Mouse (Mus musculus) layer of hippocampus, postnatal 14 days (tissue): ENCODE data around the gene Clptm1. TPM values are rescaled to one million over a fixed set of nuclear protein-coding genes. Genes with fewer than 3 reads are reported as not detected.

Experiments
- DNase-seq, 2 experiments: peaks; one replicate each; pipeline ENCODE4 v3.0.0; 2021 to 2022; ENCODE audit warnings: low spot score in 2 of 2, mixed read lengths in 1 of 2
- long read RNA-seq, 2 experiments: library from polyadenylated mRNA; stranded (forward); transcript quantifications; one replicate each; pipeline ENCODE4 v2.0.0; 2021
- total RNA-seq, 2 experiments: library from RNA; stranded (reverse); gene quantifications; 2 replicates each; pipeline ENCODE4 v1.2.3; 2021

Clptm1 gene
- total RNA-seq, result 100 to 1,000 TPM; 151 to 160 TPM
- long read RNA-seq, experiment 1, full-length matches to known transcripts, result 290 of 343 reads
- long read RNA-seq, experiment 1, partial matches to known transcripts, result 34 of 343 reads
- long read RNA-seq, experiment 1, other reads (novel, unspliced or antisense), result 19 of 343 reads
- long read RNA-seq, experiment 2, full-length matches to known transcripts, result 348 of 423 reads
- long read RNA-seq, experiment 2, partial matches to known transcripts, result 51 of 423 reads
- long read RNA-seq, experiment 2, other reads (novel, unspliced or antisense), result 24 of 423 reads

- peak; percentile 98 to 99 for DNase-seq
Observed at GRCm38 (mm10) chr7:19664955-19665841, at the start of gene Clptm1. Gene Clptm1, minus strand, starts transcription at chr7:19665033.

GRCm38 (mm10) chr7:19713598-19713997, 48.8 kb upstream of the Clptm1 start:
- no peak for DNase-seq

GRCm38 (mm10) chr7:19713196-19713595, 48.4 kb upstream of the Clptm1 start:
- DNase-seq, result no peak

GRCm38 (mm10) chr7:19712414-19712813, 47.6 kb upstream of the Clptm1 start:
- no peak for DNase-seq

DNA sequence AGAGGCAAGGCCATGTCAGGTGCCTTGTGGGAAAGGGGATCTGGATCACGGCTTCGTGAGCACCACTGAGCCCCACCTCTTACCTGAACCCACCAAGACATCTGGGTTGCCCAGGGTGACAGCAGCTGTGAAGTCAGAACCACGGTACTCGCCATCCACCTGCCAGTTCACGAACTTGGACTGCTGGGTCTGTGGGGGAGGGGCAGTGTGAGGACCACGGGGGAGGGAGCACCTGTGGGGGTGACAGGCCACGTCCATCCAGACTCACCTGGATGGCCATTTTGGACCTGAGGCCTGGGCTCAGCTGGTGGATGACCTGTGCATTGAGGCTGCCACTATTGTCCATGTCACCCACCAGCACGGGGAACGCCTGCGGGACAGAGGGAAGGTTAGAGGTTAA, 45.8 kb upstream of the Clptm1 start:
- no peak for DNase-seq

- no peak for DNase-seq
Observed at GRCm38 (mm10) chr7:19705271-19705670, 40.4 kb upstream of the Clptm1 start.

GRCm38 (mm10) chr7:19704475-19704874, 39.6 kb upstream of the Clptm1 start:
- no peak for DNase-seq

GRCm38 (mm10) chr7:19702859-19703555, 38.2 kb upstream of the Clptm1 start:
- no peak for DNase-seq

DNA sequence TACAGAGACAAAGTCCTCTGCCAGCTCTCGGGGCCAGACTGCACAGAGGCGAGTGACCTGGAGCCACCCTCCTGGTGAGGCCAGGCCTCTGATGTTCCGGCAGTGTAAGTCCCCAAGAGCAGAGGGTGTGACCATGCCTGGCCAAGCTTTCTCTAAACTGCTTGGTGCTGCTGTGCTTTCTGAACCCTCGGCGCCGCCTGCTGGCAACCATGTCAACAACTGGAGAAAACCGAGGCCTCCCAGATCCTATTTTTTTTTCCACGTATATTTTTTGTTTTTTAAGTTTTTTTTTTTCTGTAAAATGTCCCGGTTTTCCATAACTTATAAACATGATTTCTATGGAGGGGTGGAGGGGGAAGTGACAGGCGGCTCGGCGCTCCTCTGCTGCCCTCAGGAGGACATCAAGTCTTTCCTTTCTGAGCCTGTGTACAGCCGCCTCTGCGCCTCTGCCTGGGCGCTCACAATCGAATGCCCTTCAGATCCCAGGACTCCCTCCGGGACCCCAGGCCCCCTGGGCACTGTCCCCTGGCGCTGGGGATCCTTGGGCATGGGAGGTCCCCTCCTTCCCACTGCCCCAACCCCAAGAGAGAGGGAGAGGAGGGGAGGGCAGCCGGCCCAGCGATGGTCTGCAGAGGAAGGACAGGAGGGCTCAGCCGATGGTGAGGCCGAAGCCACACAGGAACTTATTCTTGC, 36.4 kb upstream of the Clptm1 start:
- peak; percentile 67 to 73 for DNase-seq

DNA sequence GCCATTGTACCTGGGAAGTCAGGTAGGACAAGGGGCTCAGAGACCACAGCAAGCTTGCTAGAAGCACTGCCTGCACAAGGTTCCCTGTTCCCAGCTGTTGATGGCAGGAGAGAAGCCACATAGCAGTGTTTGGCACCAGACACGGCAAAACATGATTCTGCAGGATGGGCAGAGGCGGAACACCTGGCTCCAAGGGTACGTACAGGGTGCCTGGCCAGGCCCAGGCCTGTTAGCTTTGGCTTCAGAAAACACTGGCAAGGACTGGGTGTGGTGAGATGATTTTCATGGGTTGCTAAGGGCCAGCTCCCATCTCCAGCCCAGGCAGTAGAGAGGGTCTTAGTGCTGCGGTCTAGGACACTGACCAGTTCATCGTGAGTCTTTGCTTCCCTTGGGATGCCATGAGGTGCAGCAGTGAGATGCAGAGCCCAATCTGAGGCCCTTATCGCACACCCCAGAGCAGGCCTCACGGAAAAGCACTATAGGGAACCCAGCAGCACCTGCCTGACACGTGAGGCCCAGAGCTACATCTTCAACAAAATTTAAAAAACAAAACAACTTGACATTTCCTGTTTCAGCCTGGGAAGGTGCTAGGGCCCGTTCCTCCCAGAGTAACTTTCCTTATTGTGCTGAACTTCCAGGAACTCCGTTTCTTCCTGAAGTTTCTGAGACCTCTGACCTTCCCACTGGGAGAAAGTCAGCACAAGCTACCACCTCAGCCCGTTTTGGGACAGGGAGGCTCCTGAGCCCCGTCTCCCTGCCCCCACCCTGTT, 35.7 kb upstream of the Clptm1 start:
- DNase-seq, result no peak

GRCm38 (mm10) chr7:19699827-19700148, 35.0 kb upstream of the Clptm1 start:
- DNase-seq, result no peak

DNA sequence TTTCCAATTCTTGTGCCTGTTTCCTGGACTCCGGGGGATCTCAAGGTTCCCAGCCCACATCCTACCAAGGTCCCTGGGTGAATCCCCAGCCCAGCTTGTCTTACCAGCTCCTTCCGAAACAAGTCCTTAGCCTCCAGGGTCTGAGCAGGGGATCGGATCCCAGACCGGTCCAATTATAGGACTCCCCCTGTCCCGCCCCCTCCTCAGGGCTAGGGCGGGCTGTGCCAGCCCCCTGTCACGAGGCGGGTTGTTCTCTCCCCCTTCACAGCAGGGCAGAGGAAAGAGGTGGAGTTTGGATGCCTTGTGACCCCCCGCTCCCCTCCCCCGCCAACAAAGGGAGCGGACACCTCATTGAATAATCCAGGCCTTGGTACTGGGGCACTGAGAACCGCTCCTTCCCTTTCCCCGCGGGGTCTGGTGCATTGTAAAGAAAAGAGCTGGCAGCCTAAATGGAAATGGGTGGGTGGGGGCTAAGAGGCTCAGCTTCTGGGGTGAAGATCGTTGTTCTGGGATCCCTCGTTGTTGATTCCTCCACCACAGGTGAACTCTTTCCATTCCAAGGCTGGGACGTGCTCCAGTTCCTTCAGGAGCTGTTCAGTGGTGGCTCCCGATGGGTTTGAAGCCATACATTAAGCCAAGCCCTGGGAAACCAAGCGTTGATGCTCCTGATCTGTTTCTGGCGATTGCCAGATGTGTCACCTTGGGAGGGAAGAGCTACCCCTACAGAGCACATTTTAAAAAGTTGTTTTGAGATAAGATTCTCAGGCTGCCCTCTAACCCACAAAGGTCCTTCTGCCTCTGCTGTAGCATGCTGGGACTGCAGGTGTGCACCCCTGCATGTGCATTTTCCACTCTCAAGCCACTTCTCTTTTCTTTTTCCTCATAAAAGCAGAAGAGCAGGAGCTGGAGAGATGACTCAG, 34.3 kb upstream of the Clptm1 start, which contains the start of gene Apoe:
Apoe (minus strand) TSS at position 282 of the 920 bp plus-strand sequence.
- peak; percentile 65 to 81 for DNase-seq

DNA sequence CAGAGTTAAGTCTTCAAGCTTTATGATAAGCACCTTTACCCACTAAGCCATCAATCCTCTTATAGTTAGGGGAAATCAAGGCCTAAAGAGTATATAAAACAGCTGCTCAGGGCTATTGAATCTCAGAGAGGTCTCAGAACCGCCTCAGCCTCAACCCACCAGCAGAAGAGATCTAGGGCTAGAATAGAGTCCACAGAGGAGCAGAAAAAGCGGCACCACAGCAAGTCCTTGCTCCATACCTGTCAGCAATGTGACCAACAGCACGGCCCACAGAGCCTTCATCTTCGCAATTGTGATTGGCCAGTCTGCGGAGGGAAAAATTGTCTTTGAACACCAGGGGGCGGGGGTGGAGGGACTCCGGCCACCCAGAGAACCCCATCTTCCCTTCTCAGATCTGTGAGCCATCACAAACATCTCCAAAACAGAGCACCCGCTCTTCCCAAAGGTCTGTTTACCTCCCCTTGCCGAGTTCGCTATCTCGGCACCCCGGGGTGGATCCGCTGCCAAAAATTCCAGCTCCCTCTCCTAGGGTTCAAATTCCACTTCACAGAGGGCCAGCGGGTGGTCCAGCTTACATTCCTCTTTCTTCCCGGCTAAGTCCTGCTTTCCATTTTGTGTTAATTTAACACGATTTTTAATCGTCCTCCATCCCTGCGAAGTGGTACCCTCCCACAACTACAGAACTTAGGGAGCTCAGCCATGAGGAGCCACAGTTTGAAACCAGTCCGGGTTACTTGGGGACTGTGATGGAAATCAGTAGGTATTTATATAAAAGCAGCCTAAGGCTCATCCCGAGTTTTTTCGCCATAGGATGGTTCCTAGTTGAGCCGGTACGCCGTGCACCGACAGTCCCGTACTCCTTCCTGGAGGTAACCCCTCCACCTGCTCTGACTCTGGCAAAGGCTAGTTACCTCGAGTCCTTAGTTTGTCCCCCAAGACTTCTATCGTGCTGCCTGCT, 33.4 kb upstream of the Clptm1 start:
- DNase-seq, result no peak

GRCm38 (mm10) chr7:19696336-19696873, 31.6 kb upstream of the Clptm1 start:
- no peak for DNase-seq

DNA sequence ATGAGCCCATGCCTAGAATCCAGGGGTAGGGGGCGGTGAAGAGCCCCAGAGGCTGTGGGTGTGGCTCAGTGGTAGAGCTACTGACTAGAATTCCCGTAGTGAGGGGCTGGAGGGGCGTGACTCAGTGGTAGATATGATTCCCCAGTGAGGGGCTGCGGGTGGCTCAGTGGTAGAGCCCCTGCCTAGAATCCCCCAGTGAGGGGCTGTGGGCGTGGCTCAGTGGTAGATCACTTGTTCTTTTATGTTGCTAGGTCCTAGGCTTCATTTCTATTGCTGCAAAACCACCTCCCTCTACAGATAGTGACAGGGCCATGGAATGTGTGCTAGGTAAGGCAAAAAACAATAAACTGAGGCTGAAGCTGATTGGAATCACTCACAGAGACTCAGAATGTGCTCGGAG, 31.0 kb upstream of the Clptm1 start:
- no peak for DNase-seq

DNA sequence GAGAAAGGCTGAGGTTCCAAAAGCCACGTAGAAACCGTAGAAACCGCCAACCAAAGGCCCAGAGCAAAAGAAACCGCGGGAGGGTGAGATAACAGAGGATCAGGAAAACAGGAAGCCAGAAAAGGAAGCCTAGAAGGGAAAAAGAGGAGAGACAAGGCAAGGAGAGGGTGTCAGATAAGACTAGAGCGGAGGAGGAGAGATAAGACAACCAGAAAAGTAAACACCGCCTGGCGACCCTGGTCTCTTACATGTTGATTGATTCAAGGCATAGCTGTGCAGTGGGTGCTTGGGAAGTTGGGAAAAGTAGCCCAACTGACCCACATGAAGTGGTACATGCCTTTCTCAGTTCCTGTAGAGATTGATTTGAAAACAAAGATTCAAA, 30.4 kb upstream of the Clptm1 start:
- no peak for DNase-seq

- DNase-seq, result no peak
Observed at GRCm38 (mm10) chr7:19694336-19695212, 29.7 kb upstream of the Clptm1 start.
